Mouse (Mus musculus) adrenal gland, postnatal 25 days (tissue): ENCODE measurements around the gene Fmnl1. TPM values are rescaled to one million over a fixed set of nuclear protein-coding genes. Genes with fewer than 3 reads are reported as not detected.
A peak's percentile ranks its signal among the peaks of the same experiment; 100 is the strongest.
"Not testable (repeated sequence)": the region's sequence is repeated elsewhere in the genome, so short reads cannot be mapped to it uniquely, and the experiment has no call there.

ENCODE experiments used
- DNase-seq: peaks from one replicate; pipeline ENCODE4 v3.0.0; 2021; ENCODE audit warnings: mixed read lengths
- total RNA-seq: library from RNA; stranded (reverse); gene quantifications from 2 replicates; pipeline ENCODE4 v1.2.3, GENCODE M21; 2021

Fmnl1 gene
- total RNA-seq, 1 experiment from 2014 or later: 19.9 TPM

DNA sequence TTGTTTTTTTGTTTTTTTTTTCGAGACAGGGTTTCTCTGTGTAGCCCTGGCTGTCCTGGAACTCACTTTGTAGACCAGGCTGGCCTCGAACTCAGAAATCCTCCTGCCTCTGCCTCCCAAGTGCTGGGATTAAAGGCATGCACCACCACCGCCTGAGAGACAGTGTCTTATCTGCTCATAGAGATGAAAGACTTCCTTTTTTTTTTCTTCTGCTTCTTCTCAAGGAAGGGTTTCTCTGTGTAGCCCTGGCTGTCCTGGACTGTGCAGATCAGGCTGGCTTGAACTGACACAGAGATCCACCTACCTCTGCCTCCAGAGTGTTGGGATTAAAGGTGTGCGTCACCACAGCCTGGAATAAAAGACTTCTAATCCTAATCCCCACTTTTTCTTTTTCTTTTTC, 51.8 kb downstream of the Fmnl1 start:
- not testable (repeated sequence) for DNase-seq

DNA sequence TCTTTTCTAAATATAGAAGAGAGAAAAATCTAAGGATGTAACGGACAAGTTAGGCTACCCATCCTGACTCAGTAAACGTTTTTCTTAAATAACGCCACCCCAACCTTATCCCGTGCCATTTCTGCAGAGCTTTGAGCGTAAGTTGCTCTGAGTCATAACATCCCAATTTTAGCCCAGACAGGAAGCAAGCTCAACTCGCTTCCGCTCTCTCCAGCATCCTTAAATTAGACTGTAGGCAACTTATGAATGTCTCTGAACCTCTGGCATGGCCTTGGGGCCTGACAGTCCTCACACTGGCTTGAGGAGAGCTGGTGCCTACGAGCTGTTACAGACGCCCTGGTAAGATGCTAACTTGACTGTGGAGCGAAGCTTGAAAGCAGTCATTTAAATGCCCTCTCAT, 52.5 kb downstream of the Fmnl1 start:
- DNase-seq: no peak

DNA sequence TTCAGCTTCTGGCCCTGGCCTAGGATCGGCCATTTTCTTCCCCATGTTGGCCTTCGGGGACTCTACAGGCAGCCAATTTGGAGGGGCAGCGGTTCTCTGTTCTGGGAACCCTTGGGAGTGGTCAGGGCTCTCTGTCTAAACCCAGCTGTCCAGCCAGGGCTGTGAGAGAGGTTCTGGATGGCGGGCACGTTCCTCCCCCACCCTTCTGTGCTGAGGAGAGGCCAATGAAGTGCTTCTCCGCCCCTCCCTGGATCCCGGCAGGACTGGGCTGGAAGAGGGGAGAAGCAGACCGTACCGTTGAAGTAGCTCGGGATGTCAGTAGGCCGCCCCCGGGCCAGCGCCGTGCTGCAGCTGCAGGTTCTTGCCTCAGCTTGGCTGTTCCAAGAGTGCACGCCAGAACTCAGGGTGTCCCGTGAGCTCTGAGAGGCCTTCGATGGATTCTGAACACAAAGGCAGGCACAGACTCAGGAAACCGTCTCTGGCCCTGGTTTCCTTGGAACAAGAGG, 53.1 kb downstream of the Fmnl1 start:
- DNase-seq: no peak

DNA sequence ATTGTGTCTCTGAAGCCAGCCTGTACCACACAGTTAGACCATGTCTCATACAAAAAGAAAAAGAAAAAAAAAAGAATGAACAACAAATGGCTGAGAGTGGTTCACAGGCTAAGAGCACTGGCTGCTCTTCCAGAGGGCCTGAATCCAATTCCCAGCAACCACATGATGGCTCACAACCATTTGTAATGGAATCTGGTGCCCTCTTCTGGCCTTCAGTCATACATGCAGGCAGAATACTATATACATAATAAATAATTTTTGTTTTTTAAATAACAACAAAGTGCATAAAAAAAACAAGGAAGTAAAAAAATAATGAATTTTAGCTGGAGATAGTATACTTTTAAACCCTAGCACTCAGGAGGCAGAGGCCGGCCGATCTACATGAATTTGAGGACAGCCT, 58.7 kb downstream of the Fmnl1 start:
- DNase-seq: no peak

DNA sequence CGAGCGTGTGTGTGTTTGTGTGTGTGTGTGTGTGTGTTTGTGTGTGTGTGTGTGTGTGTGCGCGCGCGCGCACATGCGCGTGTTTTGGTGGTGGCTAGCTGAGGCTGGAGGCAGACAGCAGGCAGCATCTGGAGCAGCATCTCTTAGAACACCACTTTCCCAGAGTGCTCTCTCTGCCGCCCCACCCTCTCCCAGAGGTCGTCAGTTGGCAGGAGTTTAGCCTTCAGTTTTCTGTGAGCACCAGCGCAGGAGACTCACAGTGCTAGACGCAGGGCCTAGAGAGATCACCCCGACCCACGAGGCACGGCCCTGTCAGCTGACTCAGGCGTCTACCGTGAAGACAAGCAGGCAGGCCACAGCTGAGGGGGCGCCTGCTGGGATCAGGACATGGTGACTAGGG, 59.7 kb downstream of the Fmnl1 start:
- no peak for DNase-seq

DNA sequence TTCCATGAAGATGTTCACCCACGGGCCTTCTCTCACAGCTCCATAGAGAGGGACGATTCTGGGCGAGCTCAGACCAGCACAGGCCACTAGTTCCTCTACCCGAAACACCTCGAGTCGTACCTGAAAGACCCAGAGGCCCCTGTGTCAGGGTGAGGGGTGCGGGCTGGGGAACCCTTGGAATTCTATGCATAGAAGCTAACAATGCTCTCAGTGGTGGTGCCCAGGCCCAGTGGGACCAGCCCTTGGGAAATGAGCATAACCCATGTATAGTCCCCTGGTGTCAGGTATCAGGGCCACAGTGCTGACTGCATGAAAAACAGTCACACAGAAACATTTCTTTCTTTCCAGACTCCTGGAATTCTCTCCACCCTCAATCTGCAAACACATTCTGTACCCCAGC, 60.5 kb downstream of the Fmnl1 start:
- no peak for DNase-seq

DNA sequence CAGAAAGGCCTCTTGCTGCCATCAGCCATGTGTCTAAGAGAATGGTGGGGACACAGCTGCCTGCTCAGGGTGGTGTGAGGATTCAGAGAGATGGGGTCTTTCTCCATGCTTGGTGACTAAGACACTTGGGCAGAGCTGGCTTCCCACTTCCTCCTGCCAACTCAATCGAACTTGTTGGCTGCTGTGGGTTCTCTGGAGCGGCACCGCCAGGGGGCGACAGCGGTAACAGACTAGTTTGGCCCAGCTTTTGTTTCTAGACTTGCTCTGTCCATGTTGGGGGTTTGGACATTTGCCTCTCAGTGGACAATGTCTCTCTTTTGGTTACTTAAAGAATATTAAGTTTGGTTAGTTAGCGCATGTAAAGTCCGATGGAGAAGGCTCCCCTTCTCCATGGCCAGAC, 62.1 kb downstream of the Fmnl1 start:
- peak; percentile 88 for DNase-seq

DNA sequence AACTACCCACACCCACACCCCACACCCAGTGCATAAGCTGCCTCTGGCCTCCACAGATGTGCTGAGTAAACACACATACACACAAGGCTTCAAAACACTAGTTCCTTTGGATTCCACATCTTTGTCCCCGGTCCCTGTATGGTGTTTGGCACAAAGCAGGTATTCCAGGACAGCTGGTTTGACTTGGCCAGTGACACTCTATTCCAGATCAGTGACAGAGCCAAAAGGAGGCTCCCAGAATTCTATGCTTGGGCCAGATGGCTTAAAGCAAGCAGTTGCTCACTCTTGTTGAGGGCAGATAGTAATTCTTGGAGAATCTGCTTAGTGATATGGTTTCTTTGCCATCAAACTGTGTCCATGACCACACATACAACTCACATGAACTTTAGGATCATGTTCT, 63.5 kb downstream of the Fmnl1 start:
- DNase-seq: no peak

DNA sequence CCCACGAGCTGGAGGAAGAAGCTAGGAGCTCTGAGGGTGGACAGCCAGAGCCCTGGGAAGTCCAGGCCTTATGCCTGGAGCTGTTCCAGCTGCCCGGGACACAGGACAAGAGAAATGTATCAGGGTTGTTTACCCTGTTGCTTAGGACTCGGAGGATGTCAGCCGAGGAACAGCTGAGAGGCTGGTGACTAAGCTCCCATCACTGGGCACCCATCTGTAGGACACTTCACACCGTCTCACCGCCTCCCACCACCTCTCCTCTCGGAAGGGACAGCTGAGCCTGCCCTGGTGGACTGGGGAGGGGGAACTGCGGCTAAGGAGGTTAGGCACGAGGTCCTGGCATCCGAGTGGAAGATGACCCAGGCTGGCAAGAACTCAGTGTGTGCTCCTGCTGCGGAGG, 64.8 kb downstream of the Fmnl1 start:
- no peak for DNase-seq

DNA sequence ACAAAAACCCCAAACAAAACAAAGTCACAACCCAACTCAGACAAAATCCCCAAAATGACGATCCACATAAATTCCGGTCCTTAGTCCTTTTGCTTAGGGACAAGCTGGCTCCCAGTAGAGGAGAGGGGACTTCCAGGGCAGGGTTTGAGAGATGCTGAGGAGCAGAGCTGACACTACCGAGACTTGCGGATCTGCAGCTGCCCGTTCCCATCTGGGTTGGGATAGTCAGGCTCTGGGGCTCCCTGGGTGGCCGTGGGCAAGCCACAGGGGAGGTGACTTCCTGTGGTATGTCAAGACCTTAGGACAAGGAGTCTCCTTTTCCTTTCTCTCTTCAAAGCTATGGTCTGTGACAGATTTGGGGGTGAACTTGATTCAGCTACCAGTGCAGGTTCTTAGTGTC, 65.5 kb downstream of the Fmnl1 start:
- no peak for DNase-seq

DNA sequence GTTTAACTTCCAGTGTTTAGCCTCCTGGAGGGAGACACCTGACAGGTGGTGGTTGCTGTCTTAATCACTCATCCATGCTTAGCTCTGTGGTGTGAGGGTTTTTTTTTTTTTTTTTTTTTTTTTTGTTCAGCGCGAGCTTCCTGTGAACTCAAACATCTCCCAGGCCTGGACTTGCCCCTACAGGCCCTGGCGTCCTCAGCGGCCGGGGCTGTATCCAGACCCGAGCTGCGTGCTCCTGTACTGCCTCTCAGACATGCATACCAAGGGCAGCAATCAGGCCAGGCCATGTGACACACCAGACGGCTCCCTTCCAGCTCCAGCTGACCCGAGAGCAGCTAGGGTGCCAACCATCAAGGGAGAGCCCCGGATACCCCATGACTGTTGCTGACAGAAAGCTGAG, 66.0 kb downstream of the Fmnl1 start:
- no peak for DNase-seq

DNA sequence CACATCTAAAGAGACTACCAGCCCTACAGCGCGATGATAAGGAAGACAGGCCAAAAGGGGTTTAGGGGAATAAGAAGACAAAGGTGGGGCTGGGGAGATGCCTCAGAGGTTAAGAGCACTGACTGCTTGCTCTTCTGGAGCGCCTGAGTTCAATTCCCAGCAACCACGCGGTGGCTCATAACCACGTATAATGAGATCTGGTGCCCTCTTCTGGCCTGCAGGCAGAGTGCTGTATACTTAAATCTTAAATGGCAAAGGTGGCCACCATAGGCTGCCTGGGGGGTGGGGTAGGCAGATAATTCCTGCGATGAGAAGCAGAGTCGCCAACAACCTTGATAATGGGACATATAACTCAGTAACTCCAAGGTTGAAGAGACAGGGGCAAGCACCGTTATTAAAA, 66.8 kb downstream of the Fmnl1 start:
- no peak for DNase-seq

DNA sequence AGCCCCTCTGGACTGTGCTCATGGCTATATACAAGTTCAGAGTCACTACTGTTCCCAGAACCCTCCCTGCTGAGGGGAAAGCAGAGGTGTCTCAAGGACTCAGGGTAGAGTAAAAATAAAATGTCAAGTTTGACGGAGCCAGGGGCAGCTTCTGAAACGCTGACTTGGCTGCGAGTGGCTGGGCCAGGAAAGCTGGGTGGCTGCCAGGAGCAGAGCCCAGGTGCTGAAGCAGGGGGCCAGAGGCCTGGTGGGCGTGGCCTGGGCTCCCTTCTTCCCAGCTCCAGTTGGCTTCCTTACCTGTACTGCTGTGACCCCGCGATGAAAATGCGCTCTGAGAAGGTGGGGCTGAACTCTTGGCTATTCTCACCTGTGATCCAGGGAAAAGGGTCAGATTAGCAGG, 69.8 kb downstream of the Fmnl1 start:
- no peak for DNase-seq

DNA sequence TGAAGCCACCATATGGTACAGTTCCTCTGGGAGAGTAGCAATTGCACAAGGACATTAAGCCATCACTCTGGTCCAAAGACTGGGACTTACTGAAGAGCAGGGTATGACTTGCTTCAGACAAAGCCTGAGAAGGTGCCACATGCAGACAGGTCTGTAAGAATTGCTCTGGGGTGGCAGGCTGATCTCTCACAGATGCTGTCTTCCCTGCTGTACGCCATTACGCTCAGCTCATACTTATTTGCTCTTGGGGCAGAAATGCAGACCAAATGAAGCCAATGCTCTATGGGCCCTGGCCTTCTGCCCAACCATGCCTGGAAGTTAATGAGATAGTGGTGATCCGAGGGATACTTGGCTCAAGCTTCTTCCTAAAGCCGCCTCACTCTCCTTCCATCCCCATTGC, 73.9 kb downstream of the Fmnl1 start:
- DNase-seq: no peak

DNA sequence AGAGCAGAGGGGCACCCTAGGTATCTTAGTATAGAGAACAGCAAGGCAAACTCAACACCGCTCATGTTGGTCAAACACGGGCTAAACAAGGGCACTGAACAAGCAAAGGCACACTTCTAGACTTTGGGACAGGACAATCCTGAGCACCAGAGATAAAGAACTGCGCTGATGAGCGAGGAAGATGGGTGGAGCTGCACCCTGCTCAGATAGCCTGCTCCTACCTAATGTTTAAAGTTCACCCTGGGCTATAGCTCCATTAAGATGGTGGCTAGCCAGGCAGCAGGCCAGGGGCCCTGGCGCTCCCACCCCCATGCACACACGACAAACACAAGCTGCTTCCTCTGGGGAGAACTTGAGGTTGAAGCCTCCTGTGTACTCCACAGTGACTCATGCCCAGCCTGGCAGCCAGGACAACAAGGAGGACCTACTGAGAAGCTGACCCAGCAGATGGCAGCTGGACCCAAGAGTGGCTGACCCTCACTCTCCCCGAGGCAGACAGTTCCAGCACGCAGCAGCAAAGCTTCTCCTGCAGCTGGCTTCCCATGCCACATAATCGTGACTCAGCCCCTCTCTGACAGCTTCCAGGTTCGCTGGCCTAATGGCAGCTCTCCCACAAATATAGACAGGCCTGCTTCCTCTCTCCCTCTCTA, 75.3 kb downstream of the Fmnl1 start:
- DNase-seq: peak; percentile 56

DNA sequence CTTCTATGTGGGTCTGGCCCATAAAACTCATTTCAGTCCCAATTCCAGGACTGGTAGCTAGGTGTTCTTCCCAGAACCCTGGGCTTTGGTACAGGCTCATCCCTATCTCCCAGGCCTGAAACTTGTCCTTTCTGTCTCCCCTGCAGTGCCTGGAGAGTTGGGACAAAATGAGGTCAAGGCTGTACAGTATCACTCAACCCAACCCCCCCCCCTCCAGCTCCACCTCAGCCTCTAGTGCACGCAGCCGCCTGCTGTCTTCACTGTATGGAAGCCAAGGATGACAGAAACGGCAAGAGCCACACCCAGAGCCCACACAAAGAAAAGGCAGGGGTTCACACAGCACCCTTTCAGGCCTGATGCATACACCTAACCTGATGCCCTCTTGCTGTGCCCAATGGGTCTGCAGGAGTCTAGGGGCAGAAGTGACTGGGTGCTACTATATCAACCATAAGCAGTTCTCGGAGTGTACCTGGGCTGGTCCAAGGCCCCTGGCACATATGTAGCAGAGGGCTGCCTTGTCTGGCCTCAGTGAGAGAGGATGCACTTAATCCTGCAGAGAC, 75.9 kb downstream of the Fmnl1 start:
- no peak for DNase-seq

DNA sequence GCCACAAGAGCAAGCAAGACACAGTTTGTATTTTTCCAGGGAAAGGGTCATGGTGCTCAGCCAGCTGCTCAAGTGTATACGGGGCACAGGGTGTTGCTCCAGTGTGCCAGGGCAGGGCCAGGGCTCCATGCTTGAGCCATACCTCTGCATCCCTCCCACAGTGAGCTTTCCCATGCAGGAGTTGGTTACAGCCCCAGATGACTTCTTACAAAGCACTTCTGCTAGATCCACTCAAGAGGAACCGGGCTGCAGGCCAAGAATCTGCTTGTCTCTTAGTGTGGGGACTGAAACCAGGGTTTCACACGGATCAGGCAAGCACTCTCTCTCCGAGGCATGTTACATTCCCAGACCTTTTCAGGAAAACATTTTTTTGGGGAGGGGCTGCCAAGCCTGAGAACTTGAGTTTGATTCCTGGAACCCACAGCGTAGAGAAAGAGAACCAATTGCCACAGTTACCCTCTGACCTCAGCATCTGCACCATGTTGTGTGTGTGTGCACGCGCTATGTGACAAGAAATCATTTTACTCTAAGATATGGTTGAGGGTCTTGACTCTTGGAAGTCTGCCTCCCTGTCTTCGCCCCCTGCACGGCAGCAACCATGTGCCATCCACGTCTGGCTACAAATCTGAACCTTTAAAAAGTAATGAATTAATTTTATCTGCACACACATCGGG, 76.7 kb downstream of the Fmnl1 start:
- peak; percentile 77 for DNase-seq

Other genes starting within 250 kb of the Fmnl1 start
- gene Kif18b, start 246.0 kb upstream of the Fmnl1 start, total RNA-seq: 4.1 and 5.3 TPM in 2 replicates
- gene C1ql1, start 224.4 kb upstream of the Fmnl1 start, total RNA-seq: 34.9 and 49.7 TPM in 2 replicates
- 103 and 104 TPM in 2 replicates for gene Nmt1, start 142.9 kb upstream of the Fmnl1 start, total RNA-seq
- 73.0 and 82.7 TPM in 2 replicates for gene Dcakd, start 142.8 kb upstream of the Fmnl1 start, total RNA-seq
- gene Plcd3, start 69.4 kb upstream of the Fmnl1 start, total RNA-seq: 9.1 and 13.7 TPM in 2 replicates
- gene Acbd4, start 69.4 kb upstream of the Fmnl1 start, total RNA-seq: 92.1 and 129 TPM in 2 replicates
- 72.0 and 75.6 TPM in 2 replicates for gene Hexim1, start 54.9 kb upstream of the Fmnl1 start, total RNA-seq
- gene Hexim2, start 38.7 kb upstream of the Fmnl1 start, total RNA-seq: 3.9 and 6.2 TPM in 2 replicates
- gene 1700023F06Rik, start 37.5 kb downstream of the Fmnl1 start, total RNA-seq: not detected in 2 replicates
- gene Spata32, start 47.3 kb downstream of the Fmnl1 start, total RNA-seq: not detected in 2 replicates
- gene Map3k14, start 96.4 kb downstream of the Fmnl1 start, total RNA-seq: 7.0 TPM in 2 replicates
- 12.8 and 15.2 TPM in 2 replicates for gene Arhgap27, start 192.6 kb downstream of the Fmnl1 start, total RNA-seq
- 22.9 and 25.0 TPM in 2 replicates for gene Plekhm1, start 241.6 kb downstream of the Fmnl1 start, total RNA-seq